Mouse (Mus musculus) forebrain, postnatal 0 days (tissue): Measurements from ENCODE around the gene Vps35. TPM values are rescaled to one million over a fixed set of nuclear protein-coding genes. Genes with fewer than 3 reads are reported as not detected.

Source experiments
- ATAC-seq: fragments of 200-750 bp; cut with Nextera tagmentation; 2 replicates; pipeline ENCODE4 v1.8.0; 2017; ENCODE audit warnings: mild to moderate bottlenecking, moderate library complexity
- DNase-seq: peaks from one replicate; pipeline ENCODE4 v3.0.0-alpha.2; 2015
- H3K27ac ChIP-seq: fragments of 300-500 bp; sonication (generic); 2 replicates; pipeline ENCODE4 v1.5.1; 2014; ENCODE audit warnings: low read depth, mild to moderate bottlenecking, antibody characterized with exemption, low read length, moderate library complexity, mixed read lengths
- H3K27me3 ChIP-seq: fragments of 300-500 bp; sonication (generic); 2 replicates; pipeline ENCODE4 v1.6.1; 2014; ENCODE audit warnings: mild to moderate bottlenecking, low read length, mixed read lengths; ENCODE audit not compliant: insufficient read depth
- H3K36me3 ChIP-seq: fragments of 300-500 bp; sonication (generic); 2 replicates; pipeline ENCODE4 v1.6.1; 2014; ENCODE audit warnings: mild to moderate bottlenecking, moderate library complexity; ENCODE audit not compliant: insufficient read depth
- H3K4me1 ChIP-seq: fragments of 300-500 bp; sonication (generic); 2 replicates; pipeline ENCODE4 v1.6.1; 2014; ENCODE audit warnings: antibody characterized with exemption; ENCODE audit not compliant: insufficient read depth
- H3K4me2 ChIP-seq: fragments of 300-500 bp; sonication (generic); 2 replicates; pipeline ENCODE4 v1.6.1; 2014; ENCODE audit warnings: low read depth, mild to moderate bottlenecking, moderate library complexity
- H3K4me3 ChIP-seq: fragments of 300-500 bp; sonication (generic); 2 replicates; pipeline ENCODE4 v1.5.1; 2014; ENCODE audit warnings: low read depth, low read length, mixed read lengths
- H3K9ac ChIP-seq: fragments of 300-500 bp; sonication (generic); 2 replicates; pipeline ENCODE4 v1.6.1; 2014; ENCODE audit warnings: mild to moderate bottlenecking
- H3K9me3 ChIP-seq: fragments of 300-500 bp; sonication (generic); 2 replicates; pipeline ENCODE4 v1.6.1; 2016; ENCODE audit warnings: low read length
- CTCF ChIP-seq: sonication (generic); IDR thresholded peaks from 2 replicates; pipeline ENCODE4 v1.5.1; 2016; ENCODE audit warnings: antibody characterized with exemption, control low read depth, low read depth
- WGBS: fragments of 180-500 bp; shearing (Covaris S2); extraction: QIAGEN DNeasy Blood & Tissue Kit; methylation state at CpG from one replicate; pipeline ENCODE4 v1.1.7; 2014; 5-methylcytosine and 5-hydroxymethylcytosine counted together
- polyA plus RNA-seq: library from polyadenylated mRNA; unstranded; fragments of >200 nt; fragmentation: Nextera tagmentation; extraction: Ambion mirVana; gene quantifications from 2 replicates; pipeline ENCODE4 v1.2.1, GENCODE M21; 2015
- total RNA-seq: library from RNA; depleted of rRNA; stranded (reverse); fragments of >200 nt; gene quantifications from 2 replicates; pipeline ENCODE4 v1.2.3, GENCODE M21; 2014; rRNA removed

Vps35 gene
- total RNA-seq (185 and 199 TPM in 2 replicates), polyA plus RNA-seq (151 and 169 TPM in 2 replicates)

DNA sequence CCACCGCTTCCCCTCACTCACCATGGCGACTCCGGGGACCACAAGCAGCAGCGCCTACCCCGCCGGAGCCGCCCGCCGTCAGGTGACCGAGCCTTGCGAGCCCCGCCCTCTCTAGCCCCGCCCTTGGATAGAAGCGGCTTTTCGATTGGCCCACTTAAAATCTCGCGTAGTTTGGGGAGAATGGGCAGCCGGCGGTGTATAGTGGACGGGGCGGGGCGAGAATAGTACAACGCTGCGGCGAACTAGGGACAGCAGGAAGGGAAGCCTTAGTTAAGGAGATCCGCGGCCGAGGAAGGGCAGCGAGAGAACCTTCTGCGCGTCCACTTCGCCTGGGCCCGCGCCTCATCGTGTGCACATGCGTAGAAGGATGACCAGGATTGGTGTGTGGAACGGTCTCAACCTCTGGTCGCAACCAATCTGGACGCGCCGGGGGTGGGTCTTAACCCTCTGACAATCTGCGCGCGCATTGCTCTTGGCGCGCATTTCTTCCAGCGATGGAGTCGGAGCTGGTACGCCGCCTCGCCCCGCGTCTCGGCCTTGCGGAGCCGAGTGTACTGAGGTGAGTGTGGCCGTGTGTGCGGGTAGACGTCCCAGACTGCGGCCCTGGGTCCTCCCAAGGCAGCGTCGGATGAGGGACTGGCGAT is at the start of gene Vps35, which contains the start of gene Orc6:
Vps35 (minus strand) TSS at position 369 of the 644 bp plus-strand sequence.
Orc6 (plus strand) TSS at position 199 of the 644 bp plus-strand sequence.
- H3K9ac ChIP-seq, result peak within 1 kb of the TSS; percentile 92
- DNase-seq (peak; percentile 99), ATAC-seq (peak; percentile 97)
- H3K9me3 ChIP-seq, result no peaks in the 10 kb centered on the region
- no peak for TF ChIP-seq CTCF
- H3K4me3 ChIP-seq, result peak within 1 kb of the TSS; percentile 72
- H3K36me3 ChIP-seq, result peaks cover 12% of the 10 kb centered on the region
- no peaks in the 10 kb centered on the region for H3K27me3 ChIP-seq
- peaks cover 13% of the 10 kb centered on the region; the same call in 1 of the 2 replicates for H3K4me1 ChIP-seq
- WGBS, result under 1% methylated on average over 62 of the region's 63 CpGs
- peak within 1 kb of the TSS; percentile 59 for H3K4me2 ChIP-seq
- H3K27ac ChIP-seq, result peak within 1 kb of the TSS; percentile 98

DNA sequence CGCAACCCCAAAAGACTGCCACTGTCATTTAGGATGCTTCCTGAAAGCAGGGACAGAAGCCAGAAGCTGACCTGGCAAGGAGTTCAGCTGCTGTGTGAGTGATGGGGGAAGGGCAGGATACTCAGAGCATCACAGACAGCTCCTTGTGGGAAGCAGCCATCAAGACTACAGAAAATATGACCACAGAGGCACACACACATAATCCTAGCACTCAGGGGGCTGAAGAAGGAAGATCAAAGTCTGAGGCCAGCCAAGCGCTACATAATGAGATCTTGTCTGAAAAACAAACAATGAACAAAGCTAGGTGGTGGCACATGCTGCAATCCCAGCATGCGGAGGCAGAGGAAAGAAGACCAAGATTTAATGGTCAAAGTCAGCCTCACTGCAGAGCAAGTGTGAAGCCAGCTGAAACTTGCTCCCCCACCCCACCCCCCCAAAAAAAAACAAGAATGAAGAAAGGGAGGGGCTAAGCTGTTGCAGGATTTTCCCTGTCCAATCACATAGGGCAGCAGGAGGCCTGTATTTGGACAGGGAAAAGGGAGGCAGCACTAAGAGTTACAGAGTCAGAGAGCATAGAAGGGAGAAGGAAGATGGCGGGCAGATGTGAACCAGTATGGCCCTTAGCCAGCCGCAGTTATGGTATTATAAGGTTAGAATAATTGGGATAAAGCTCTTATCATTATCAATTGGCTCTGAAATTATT is 40.4 kb upstream of the Vps35 start:
- no peak for TF ChIP-seq CTCF
- H3K4me1 ChIP-seq, result no peaks in the 10 kb centered on the region
- H3K27ac ChIP-seq, result no peak overlapping the region
- no peaks in the 10 kb centered on the region for H3K27me3 ChIP-seq
- H3K4me2 ChIP-seq, result no peak overlapping the region
- WGBS, result 67% methylated on average over 5 of the region's 5 CpGs
- no peak overlapping the region for H3K4me3 ChIP-seq
- ATAC-seq (no peak), DNase-seq (peak; percentile 1)
- no peaks in the 10 kb centered on the region for H3K9me3 ChIP-seq
- H3K9ac ChIP-seq, result no peak overlapping the region
- H3K36me3 ChIP-seq, result no peaks in the 10 kb centered on the region

DNA sequence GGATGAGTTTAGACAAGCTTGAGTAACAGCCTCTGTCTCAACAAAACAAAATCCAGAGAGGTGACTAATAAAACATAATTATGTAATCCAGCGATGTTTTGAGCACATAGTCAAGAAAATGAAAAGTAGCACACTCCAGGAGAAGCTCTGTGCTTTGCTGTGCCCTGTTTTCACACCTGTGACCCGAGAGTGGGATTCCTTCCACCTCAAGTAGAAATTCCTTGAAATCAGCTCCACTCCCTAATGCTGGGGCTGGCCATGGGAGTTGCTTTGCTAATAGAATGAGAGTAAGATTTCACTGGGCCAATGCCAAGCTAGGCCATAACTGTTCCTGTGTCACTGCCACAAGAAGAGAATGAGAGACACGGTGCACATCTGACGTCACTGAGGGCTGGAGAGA is 38.1 kb upstream of the Vps35 start:
- DNase-seq (no peak), ATAC-seq (no peak)
- H3K27ac ChIP-seq, result no peak overlapping the region
- H3K9ac ChIP-seq, result no peak overlapping the region
- H3K36me3 ChIP-seq, result no peaks in the 10 kb centered on the region
- H3K4me2 ChIP-seq, result no peak overlapping the region
- no peak overlapping the region for H3K4me3 ChIP-seq
- H3K4me1 ChIP-seq, result no peaks in the 10 kb centered on the region
- no peaks in the 10 kb centered on the region for H3K27me3 ChIP-seq
- H3K9me3 ChIP-seq, result no peaks in the 10 kb centered on the region
- TF ChIP-seq CTCF, result no peak
- WGBS, result 84% methylated on average over 4 of the region's 4 CpGs

DNA sequence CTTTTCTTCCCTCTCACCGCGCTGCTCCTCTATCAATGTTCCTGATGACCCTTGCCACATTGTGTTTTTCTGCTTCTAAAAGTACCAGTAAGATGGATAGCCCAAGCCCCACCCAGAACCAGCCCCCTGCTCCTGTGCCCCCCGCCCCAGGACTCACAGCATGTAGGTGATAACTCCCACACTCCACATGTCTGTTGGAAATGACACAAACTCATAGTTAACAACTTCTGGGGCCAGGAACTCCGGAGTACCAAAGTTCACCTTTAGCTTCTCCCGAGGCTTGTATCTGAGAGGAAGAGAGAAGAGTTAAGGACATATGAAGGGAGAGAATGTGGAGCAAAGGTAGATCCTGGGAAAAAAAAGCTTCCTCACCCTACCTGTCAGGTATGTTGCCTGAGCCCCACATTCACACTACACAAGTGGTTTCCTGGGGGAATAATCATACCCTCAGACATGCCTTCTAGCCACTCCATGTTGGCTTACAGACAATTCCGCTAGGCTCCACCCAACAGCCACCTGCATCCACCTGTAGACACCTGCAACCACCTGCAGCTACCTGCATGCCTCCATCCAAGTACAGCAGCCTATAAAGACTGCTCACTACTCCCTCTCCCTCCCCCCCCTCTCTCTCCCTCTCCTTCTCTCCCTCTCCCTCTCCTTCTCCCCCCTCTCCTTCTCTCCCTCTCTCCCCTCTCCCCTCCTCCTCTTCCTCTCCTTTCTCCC is 36.8 kb upstream of the Vps35 start:
- no peak overlapping the region for H3K27ac ChIP-seq
- no peaks in the 10 kb centered on the region for H3K9me3 ChIP-seq
- no peak for ATAC-seq
- H3K9ac ChIP-seq, result no peak overlapping the region
- 82% methylated on average over 6 of the region's 6 CpGs for WGBS
- H3K36me3 ChIP-seq, result no peaks in the 10 kb centered on the region
- DNase-seq, result no peak
- H3K27me3 ChIP-seq, result no peaks in the 10 kb centered on the region
- no peak overlapping the region for H3K4me3 ChIP-seq
- H3K4me2 ChIP-seq, result no peak overlapping the region
- no peaks in the 10 kb centered on the region for H3K4me1 ChIP-seq
- TF ChIP-seq CTCF, result no peak

DNA sequence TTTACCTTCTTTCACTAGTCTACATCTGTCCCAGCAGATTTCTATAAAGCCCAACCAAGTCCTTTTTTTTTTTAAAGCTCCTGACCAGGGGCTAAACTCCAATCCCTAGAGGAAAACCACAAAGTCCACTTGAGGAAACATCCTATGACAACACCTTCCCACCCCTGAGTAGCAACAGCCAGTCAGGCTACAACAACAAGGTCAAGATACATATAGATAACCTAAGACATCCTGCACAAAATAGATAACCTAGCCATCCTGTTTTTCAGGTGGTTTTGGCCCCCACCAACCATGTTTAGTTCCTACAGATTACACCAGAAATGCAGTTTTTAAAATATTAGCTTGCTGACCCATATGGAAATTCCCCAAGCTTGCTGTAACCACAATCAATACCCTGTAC is 35.5 kb upstream of the Vps35 start:
- no peaks in the 10 kb centered on the region for H3K4me1 ChIP-seq

DNA sequence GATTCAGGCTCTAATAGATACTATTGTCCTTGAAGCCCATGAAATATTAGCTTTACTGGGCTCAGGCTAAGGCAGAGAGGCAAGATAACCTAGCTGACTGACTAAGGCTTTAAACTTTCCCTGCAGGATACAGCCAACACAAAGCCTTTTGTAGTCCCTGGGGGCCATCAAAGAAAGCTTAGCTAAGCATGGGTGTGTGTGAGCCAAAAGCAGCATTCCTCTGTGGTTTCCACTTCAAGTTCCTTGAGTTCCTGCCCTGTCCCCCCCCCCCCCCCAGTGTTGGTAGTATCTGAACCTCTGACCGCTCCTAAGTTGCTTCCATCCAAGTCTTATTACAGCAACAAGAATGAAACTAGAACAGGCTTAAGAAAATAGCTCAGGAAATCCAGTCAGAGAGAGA is 29.9 kb upstream of the Vps35 start:
- 82% methylated on average over 1 of the region's 1 CpGs for WGBS
- H3K9me3 ChIP-seq, result no peaks in the 10 kb centered on the region
- H3K27me3 ChIP-seq, result no peaks in the 10 kb centered on the region
- H3K27ac ChIP-seq, result no peak overlapping the region
- no peaks in the 10 kb centered on the region for H3K36me3 ChIP-seq
- H3K4me1 ChIP-seq, result no peaks in the 10 kb centered on the region
- no peak overlapping the region for H3K9ac ChIP-seq
- TF ChIP-seq CTCF, result no peak
- no peak overlapping the region for H3K4me2 ChIP-seq
- no peak overlapping the region for H3K4me3 ChIP-seq
- DNase-seq (no peak), ATAC-seq (no peak)

More for the DNA sequence above, 35.5 kb upstream of the Vps35 start:
- no peak for TF ChIP-seq CTCF
- no peak overlapping the region for H3K4me3 ChIP-seq
- ATAC-seq, result no peak
- H3K9ac ChIP-seq, result no peak overlapping the region
- H3K9me3 ChIP-seq, result no peaks in the 10 kb centered on the region
- no peak overlapping the region for H3K4me2 ChIP-seq
- no peak overlapping the region for H3K27ac ChIP-seq
- no peaks in the 10 kb centered on the region for H3K27me3 ChIP-seq
- no peaks in the 10 kb centered on the region for H3K36me3 ChIP-seq
- no peak for DNase-seq

DNA sequence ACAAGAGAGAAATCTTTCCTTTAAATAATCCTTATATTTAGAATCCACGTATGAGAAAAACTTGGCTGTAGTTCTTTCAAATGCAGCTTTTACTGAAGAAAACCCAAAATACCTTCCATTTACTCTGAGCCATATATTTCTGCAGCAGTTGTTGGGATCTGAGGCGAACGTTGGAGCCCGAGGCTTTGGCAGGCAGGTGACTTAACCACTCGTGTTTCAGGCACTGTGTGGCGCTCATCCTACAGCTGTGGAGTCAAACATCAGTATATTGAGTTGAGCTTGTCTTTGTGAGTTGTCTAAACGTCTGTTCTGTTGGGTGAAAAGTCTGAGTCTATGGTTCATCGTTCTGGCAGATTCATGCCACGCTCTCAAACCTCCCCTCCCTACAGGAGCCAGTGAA is 27.4 kb upstream of the Vps35 start:
- H3K4me3 ChIP-seq, result no peak overlapping the region
- H3K4me2 ChIP-seq, result no peak overlapping the region
- no peak for TF ChIP-seq CTCF
- no peaks in the 10 kb centered on the region for H3K36me3 ChIP-seq
- WGBS, result 83% methylated on average over 9 of the region's 9 CpGs
- no peaks in the 10 kb centered on the region for H3K9me3 ChIP-seq
- no peaks in the 10 kb centered on the region for H3K27me3 ChIP-seq
- H3K27ac ChIP-seq, result no peak overlapping the region
- ATAC-seq (no peak), DNase-seq (no peak)
- no peak overlapping the region for H3K9ac ChIP-seq
- H3K4me1 ChIP-seq, result no peaks in the 10 kb centered on the region
